Mouse (Mus musculus) kidney, adult 2 months (tissue): ENCODE measurements at regions not wholly inside any gene's neighbourhood (a gene's known extent, or its start where the extent isn't known, plus 50 kb on each side); places are given as distances from the start of the nearest gene placed in this dataset.

Source experiments
- CTCF ChIP-seq: fragments of 200-500 bp; conservative IDR thresholded peaks from 2 replicates; pipeline ENCODE4 v1.5.1; 2011; ENCODE audit warnings: low read depth, mild to moderate bottlenecking, control low read depth, low read length, moderate library complexity, mixed read lengths; ENCODE audit not compliant: insufficient read depth, insufficient read length
- POLR2A ChIP-seq: fragments of 200-500 bp; IDR thresholded peaks from one replicate; pipeline ENCODE4 v1.6.1; 2011; ENCODE audit warnings: low read depth, low read length, control low read depth

GRCm38 (mm10) chr1:193697001-193697400, 326.9 kb upstream of the Camk1g start:
- TF ChIP-seq CTCF, result no peak
- TF ChIP-seq POLR2A, result no peak
